Mouse (Mus musculus): ENCODE results near the gene Pgpep1l. TPM values are rescaled to one million over a fixed set of nuclear protein-coding genes. Genes with fewer than 3 reads are reported as not detected.

Pgpep1l gene
- polyA plus RNA-seq, 2 experiments from 2014 or later: 3.6 to 4.4 TPM

DNA sequence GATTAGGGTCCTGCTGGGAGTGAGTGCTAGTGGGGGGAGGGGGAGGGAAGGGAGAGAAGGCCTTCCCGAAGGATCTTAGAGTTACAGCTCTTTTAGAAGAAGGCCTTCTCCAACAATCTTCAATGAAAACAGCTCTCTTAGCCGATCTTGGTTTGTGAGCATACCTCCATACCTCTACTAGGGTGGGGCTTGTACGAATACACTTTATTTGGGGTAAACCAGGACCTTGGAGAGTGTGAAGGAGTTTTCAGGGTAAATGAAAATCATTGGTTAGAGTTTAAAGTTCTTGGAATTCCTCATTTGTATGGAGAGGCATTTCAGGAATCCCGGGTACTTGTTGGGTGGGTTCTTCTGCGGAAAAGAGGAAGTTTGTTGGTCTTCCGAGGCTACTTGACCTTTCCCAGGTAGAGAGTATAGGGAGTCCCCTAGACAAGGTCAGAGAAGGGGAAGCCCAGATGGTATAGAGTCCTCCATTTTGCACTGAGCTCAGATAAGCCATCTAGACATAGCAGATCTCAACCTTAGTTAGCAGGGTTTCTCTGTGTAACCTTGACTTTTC is 4.4 kb downstream of the Pgpep1l start:
- ATAC-seq: no peak

DNA sequence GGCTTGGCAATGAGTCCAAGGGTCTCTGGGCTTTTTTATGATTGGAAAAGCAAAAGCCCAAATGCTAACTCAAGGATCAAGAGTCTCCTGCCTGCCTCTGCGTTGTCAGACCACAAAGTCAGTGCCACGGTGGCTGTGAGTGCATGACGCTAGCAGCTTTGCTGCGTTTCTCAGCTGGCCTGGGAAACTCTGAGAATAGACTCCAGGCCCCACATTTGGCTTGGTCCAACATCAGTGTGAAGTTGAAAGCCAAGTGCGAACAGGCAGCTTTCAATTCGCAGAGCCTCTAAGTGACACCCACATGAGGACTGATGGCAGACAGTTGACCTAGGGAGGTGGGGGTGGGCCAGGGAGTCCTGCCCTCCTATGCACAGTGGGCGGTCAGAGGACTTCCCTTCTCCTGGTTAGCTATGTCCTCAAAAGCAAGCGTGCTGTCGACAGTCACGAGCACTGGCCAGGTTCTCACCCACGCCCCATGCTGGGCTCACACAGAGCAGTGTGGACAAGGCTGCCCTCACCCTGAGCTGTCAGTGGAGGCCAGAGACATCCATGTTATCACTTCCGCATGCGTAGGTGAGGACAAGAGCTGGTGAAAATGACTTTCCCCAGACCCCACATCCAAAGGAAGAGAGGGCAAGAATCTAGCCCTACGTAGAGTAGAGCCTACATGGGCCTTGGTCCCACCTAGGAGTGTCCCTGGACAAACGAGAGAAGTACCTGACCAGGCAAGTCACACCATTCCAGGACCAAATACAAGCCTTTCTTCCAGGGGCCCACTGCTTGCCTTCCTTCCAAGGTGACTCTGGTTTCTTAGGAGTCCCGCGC is 5.5 kb downstream of the Pgpep1l start:
- peak; percentile 17 for ATAC-seq

DNA sequence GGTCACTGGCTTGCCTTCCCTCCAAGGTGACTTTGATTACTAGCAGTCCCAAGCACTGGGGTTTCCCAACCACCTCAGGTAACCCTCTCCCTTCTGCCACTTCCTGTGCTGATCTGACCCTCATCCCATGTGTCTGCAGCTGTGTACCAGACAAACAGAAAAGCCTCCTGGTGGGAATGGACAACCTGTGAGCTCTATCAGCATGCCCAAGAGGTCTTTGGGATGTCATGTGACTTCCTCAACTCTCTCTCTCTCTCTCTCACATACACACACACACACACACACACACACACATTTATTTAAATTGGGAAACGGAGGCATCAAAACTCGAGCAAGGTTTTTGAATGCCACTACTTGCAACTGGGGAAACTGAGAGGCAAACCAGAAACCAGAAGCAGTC is 6.3 kb downstream of the Pgpep1l start:
- ATAC-seq: peak; percentile 29

DNA sequence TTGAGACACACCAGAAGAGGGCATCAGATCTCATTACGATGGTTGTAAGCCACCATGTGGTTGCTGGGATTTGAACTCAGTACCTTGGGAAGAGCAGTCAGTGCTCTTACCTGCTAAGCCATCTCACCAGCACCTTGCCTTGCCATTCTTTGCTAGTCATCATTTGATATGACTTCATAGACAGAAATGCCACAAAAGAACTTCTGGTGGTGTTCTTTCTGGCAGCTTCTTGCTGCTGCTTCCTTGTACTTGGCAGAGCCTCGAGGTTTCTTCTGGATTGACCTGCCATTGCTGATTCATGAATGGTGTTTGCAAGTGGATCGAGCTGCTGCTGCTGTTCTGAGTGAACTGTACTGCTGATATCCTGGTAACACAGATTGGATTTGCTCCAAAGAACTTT is 13.1 kb downstream of the Pgpep1l start:
- no peak for ATAC-seq

DNA sequence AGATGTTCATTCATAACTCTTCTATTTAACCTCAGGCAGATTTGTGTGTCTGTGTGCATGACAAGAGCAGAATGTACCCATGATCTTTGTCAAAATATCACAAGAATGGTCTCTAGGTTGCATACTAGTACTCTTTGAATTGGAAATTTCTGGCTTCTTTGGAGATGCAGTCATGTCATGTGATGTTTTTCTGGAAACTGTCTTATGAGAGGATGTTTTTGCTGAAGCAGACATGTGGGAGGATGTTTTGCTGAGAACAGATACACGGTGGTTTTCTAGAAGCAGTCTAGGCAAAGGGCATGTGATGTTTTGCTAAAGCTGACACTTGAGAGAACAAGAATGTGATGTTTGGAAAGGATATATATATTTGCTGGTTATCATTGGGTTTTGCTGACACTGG is 13.6 kb downstream of the Pgpep1l start:
- peak; percentile 91 for ATAC-seq

DNA sequence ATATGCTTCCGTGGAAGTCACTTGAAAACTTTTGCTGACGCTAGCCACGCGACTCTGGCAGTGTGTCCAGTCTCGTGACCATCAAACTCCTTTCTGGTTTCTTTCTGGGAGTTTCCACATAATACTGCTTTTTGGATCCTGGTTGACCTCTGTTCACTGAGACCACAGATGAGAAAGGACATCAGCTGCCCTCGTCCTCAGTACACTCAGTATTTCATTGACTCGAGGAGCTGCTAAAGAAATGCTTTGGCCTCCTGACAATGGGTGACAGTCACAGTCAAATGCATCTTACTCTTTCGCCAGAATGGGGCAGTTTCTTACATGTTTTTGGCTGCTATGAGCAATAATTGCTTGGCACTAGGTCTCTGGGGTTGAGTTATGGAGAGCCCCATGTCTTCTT is 17.8 kb downstream of the Pgpep1l start:
- no peak for ATAC-seq

DNA sequence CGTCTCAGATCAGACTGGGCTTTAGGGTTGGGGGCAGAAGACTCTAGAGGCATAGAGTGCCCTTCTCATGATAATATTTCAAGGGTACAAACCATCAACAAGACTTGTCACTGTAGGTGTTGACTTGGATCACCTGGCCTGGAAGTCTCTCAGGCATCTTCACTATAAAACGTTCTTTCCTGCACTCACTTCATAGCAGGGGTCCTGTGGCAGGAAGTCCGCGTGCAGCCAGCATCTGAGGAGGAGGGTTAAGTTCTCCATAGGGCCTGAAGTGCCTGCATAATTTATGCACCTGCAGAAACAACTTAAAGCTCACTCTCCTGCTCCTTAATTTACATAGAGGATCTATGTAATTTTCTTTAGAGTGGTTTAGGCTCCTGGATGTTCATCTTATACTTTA is 18.4 kb downstream of the Pgpep1l start:
- no peak for ATAC-seq

DNA sequence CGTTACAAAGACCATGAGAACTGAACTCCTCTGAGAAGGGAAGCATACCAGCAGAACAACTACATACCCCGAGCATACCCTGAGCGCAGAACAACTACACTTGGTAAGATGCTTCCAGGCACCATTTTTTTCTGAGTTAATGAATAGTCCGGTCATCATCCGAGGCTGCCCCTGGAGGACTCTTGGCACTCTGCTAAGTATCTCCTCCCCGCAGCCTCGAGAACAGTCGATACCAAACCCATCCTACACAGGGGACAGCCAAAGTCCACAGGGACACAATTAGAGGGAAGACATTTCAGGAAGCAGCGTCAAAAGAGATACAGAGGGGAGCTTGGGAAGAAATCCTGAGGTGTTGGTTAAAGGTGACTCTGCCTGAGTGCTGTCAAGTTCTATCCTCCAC is 22.8 kb downstream of the Pgpep1l start:
- ATAC-seq: no peak

DNA sequence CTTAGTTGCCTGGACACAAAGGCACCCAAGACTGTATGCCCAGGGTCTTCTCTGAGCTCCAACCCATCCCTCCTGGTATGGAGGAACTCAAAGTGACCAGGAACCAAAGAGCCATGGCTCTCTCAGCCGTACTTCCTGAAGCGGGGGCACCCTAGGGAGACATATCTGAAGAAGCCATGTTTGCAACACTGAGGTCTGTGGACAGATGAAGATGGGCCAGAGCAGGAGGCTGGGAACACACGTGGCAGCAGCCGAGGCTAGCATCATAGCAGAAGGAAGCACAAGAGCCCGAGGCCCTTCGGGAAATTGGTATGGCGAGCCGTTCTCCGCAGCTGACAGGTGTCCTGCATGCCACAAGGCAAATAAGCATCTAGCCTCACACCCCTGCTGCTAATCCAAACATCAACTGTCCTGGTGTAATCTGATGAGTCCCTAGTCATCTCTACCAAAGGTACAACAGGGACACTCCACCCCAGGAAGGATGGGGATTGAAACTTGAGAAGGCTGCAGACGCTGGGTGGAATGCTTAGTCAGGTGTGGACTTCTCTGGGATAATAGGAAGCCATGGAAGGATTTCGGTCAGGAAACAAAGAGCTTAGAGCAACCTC is 24.7 kb downstream of the Pgpep1l start:
- ATAC-seq: no peak

DNA sequence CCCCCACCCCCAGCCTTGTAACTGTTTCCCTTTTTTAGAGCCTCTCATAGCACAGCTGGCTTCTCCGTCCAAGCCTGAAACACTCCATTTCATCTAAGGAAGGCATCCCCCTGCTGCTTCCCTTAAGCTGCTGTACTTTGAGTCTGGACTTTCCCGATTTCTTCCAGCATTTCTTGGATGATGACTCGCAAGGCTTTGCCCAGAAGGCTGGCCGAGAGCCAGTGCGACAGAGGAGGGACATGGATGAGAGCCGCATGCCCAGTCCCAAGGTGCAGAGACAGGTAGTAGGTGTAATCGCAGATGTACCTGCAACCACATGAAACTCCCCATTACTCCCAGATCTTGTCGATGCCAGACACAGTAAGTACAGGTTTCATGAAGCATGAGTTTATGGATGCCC is 27.2 kb downstream of the Pgpep1l start:
- no peak for ATAC-seq

DNA sequence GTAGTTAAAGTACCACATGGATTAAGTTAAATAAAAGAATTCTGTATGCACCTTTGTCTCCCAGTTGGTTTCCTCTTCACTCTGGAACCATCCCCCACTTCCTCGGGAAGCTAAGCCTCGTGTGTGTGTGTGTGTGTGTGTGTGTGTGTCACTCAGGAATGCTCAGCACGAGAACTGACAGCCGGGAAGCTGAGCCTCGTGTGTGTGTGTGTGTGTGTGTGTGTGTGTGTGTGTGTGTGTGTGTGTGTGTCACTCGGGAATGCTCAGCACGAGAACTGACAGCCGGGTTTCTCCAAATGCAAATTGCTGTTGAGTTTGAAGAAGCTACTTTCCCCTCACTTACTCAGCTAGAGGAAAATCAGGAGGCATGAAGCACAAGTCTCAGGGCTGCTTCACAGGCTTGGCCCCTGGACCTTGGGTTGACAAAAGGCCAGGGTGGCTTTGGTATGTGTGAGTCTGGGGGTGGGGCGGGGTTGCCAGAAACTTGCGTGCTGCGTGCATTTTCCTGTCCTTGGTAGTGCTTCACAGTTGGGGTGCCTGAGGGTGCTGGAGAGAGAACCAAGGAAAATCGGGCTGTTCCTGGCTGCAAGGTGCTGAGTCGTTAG is 30.3 kb downstream of the Pgpep1l start:
- ATAC-seq: no peak

DNA sequence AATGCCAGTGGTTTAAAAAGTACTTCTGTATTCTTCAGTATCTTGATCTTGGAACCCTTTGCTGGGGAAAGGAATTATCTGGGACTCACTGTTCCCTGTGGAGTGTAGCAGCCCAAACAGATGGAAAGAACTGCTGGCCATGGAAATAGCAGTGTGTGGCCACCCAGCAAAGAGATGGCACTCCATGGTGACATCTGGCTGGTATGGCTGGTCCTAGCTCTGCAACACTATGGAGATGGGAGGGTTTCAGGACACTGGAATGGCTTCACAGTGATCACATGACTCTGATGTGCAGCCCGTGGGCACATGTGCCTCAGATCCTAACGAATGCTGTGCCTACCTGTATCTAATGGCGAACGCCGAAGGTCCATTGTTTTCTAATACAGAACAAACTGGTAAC is 31.5 kb downstream of the Pgpep1l start:
- ATAC-seq: no peak

DNA sequence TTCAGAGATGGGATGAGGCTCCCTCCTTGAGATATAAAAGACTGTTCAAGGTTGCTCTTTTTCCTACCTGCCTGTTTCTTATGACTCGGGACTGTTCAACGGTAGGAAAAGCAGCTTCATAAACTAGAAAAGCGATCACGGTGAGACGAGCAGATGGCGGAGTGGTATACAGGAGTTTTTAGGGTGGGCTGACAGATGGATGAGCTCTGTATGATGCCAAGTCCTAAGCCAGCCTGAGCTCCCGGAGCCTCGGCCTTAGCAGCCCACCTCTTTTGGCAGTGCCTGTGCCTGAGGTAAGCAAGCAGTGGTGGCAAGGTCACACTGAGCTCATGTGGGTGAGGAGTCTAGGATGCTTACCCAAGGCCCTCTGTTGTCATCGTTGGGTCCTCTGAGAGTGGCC is 33.2 kb downstream of the Pgpep1l start:
- no peak for ATAC-seq

DNA sequence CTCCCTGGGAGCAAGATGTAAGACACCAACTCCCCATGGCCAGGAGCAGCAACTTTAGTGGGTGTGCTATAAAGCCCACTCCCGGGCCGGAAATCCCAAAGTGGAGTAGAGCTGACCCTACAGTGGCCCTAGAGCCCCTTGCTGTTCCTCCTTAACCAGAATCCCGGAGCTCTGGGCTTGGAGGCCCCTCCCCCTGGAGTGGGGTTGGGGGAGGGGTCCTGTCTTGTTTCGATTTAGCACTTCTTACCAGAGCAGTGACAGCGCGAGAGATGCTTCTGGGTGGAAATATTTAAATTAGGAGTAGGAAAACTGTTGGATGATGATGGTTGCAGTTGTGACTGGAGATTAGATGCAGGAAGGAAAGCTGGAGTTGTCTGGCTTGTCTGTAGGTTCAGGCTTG is 35.5 kb downstream of the Pgpep1l start:
- ATAC-seq: no peak

DNA sequence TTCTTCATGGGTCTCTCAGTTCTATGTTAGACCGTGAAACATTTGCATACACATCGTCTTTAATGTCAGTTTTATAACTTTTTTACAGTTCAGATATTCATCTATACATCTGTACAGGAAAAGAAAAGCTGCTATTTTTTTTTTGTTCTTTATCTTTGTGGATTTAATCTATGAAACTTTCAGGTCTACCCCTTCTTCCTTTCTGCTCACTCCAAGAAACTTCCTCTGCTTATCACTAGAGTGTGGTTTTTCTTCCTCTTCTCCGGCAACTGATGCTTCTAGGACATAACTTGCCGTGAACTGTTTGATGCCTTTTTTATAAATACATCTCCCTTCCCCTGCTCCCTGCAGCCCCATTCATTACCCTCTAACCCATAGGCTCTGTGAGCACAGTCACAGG is 36.4 kb downstream of the Pgpep1l start:
- ATAC-seq: no peak

DNA sequence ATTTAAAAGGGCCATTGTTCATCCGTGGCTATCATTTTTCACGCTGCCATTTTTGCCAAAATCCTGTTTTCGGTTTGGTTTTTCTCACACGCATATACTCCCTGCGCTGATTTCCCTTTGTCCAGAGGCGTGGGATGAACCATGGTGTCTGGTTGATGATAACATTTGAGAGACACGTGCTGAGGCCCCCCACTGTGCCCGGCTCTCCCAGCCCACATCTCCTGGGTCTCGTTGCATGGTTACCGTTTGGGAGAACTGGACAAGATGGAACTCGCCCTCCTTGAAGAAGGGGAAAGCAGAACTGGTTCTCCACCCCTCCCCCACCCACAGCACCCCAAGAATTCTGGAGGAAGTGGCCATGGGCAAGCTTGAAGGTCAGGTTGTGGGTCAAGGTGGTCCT is 37.0 kb downstream of the Pgpep1l start:
- ATAC-seq: no peak

DNA sequence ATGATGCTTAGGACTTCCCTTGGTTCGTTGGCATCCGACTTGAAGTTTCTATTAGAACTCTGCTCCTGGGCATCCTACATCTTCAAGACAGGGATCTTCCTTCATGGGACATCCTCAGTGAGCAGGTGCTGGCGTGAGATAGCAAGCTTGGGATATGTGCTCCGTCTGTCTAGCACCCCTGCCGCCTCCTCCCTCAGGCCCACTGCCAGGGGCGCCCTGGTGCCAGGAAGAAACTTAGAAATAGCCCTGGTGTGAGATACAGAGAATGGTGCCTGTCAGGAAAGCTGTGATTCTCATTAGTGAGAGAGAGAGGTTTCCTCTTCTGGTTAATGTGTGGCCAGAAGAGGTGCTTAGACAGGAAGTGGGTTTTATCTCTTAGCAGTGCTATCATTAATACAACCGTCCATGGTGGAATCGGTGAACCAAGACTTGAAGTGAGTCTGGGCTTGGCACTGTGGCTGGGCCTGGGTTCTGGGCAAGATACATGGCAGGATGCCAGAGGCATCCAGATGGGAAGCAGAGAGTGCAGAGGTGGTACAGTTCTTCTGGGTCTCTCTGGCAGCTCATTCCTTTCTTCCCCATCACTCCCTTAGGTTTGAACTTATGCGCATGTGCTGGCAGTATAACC is 38.5 kb downstream of the Pgpep1l start:
- ATAC-seq: peak; percentile 92

DNA sequence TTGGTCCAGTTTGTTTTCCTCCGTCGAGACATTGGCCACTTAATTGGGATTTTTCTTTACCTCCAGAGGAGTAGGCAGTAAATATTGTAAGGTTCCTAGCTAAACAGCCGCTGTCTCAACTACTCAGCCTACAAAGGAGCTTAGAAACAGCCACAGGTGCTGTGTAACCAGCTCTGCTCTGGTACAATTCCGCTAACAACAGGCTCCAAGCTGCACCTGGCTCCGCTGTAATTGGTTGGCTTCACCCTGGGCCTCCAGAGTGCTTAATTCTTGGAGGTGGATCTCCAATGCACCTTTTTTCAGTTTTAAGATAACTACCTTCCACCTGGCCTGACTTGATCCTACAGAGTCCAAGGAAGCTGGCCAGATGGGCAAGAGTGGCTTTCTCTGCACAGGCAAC is 40.0 kb downstream of the Pgpep1l start:
- no peak for ATAC-seq

DNA sequence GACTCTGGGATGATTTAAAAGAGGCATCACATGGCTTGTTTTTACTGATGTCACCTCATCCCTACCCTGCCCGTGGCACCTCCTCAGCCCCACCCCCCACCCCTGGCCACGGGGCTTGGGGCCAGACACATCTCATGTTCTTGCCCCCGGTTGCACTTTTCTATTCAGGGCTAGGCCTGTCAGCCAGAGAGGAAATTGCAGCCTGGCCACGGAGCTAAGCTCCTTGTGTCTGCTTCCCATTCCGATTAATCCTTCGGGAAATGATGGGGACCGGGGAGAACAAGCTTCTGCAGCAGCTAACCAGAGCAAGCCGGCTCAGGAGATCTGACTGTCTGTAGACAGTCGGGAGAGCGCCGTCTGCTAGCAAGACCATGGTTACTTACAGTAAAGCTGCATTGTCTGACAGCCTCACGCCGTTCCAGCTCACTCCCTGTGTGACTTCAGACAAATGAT is 40.7 kb downstream of the Pgpep1l start:
- no peak for ATAC-seq

DNA sequence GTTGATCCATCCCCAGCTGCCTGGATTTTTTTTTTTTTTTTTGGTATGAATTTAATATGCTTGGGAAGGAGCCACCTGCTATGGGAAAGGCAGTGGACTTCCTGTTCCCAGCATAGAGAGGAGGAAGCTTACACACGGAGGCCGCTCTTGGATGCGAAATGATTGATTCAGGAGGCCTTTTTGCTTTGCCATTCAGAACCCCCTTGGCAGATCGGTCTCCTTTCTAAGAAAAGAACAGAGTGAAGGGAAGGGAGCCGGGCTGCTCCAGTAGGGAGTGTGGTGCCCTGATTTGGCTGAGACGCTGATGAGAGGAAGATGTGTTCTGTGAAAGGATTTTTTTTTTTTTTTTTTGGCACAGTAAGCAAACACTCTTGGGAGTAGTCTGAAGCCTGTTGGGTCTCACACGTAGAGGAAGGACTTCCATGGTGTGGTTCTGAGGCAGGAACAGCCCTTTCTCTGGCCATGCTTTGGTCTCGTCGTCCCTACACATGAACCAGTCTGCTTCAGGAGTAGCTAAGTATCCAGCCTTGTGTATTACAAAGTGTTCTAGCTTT is 42.3 kb downstream of the Pgpep1l start:
- ATAC-seq: no peak

DNA sequence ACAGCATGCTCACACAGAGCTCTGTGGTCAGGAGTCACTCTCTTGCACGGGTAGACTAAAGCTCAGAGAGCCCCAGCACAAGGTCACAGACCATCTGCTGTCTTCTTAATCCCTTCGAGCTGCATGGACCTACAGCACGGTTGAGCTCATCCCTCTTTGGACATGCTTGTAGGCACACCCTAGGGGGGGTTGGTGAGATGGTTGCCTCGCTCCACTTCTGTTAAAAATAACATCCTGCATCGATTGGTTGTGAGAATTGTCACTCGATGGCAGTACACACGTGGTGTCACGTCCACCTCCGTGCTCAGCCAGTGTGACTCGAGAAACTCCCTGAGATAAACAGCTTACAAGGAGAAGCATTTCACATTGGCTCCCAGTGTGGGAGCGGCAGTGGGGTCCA is 45.2 kb downstream of the Pgpep1l start:
- ATAC-seq: no peak

DNA sequence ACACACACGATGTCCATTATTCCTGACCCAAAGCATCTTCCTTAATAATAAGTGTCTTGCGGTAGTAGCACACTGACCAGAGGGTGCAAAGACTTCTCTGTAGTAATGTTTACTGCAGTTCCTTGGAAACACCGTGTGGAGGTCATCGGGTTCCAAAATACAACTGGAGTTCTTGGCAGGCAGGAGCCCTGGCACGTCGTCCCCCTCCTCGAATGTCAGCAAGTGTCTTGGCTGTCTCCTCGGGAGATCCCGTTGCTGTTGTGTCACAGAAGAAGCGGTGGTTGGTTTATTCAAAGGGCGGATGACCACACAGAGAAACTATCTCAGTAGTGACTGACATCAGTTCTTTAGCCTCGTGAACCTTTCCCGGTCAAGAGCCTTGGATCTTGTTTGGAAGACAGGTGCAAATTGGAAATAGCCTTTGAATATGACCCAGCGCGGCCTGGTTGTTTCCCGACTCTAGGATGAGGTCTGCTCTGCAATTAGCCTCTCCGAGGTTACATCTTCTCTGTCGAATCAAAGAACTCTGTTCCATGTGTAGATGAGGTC is 48.4 kb downstream of the Pgpep1l start:
- no peak for ATAC-seq

DNA sequence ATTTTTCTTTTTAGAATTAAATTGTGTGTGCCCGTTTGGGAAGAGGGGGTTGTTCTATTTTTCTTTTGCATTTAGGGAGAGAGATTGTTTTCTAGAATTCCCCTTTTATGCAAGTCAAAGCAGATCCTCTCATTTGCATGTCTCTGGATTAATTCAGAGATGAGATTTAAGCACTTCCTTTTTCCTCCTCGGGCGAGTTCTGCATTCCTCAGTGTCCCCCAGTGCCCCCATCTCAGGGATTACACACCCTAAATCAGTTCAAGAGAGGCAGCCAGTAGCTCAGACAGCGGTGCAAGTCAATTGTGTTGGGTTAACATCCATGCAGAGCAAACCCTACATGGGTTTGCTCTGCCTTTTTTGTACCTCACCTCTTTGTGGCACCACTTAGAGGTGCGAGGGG is 50.2 kb downstream of the Pgpep1l start:
- no peak for ATAC-seq
